Mouse (Mus musculus) brain, embryonic 14.5 days (tissue): Measurements from ENCODE around the gene Ddx10.

Experiments used
- CTCF ChIP-seq: fragments of 200-500 bp; IDR thresholded peaks from 2 replicates; pipeline ENCODE4 v1.5.1; 2012; ENCODE audit warnings: inconsistent platforms, mild to moderate bottlenecking, moderate library complexity, borderline replicate concordance; ENCODE audit not compliant: insufficient read depth, insufficient read length; ENCODE audit errors: extremely low read depth
- POLR2A ChIP-seq: fragments of 200-500 bp; IDR thresholded peaks from 2 replicates; pipeline ENCODE4 v1.6.1; 2012; ENCODE audit warnings: mild to moderate bottlenecking, inconsistent platforms, borderline replicate concordance; ENCODE audit not compliant: poor library complexity, insufficient read depth, insufficient read length, severe bottlenecking; ENCODE audit errors: extremely low read depth

GRCm38 (mm10) chr9:53272714-53273113 is 24.9 kb upstream of the Ddx10 start:
- no peak for TF ChIP-seq POLR2A
- no peak for TF ChIP-seq CTCF
